Mouse (Mus musculus) left cerebral cortex, postnatal 25 days (tissue): ENCODE results near the gene Hspa4. TPM values are rescaled to one million over a fixed set of nuclear protein-coding genes. Genes with fewer than 3 reads are reported as not detected.
A peak's percentile ranks its signal among the peaks of the same experiment; 100 is the strongest.

Experiments
- DNase-seq, 2 experiments: peaks; one replicate each; pipeline ENCODE4 v3.0.0; 2022; ENCODE audit warnings: low spot score in 2 of 2, mixed read lengths in 1 of 2
- intact Hi-C: fragments of 180-260 bp; cut with DNase I; formaldehyde crosslinking; loops from one replicate; pipeline ENCODE4 v1.15.1; 2025
- total RNA-seq, 2 experiments: library from RNA; stranded (reverse); gene quantifications; 2 replicates each; pipeline ENCODE4 v1.2.3; 2021

The Hspa4 gene
- total RNA-seq, 2 experiments from 2014 or later = 178 to 182 TPM

DNA sequence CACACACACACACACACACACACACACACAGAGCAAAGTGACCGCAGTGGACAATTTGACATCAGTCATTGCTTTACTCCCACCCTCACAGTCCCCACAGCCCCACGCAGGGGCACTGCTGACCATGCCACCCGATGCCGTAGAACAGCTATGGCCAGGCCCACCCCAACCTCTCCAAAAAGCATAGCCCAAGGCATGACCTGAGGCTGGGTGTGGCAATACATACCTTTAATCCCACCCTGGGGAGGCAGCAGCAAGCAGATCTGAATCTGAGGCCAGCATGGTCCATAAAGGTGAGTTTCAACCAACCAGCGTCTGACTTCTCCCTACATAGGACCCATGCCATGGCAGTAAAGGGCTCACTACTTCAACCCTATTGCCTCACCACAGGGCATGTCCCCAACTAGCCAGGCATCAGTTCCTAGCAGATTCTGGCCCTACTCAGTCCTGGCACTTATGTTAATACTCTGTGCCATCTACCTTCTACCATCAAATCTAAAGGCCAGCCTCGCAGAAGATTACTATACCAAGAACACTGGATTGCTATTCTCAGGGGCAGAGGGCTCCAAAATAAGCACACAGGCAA lies 41.1 kb downstream of the Hspa4 start:
- intact Hi-C loops = loop anchor here (10.0 kb wide), 1 partner anchor 734 kb away; no protein-coding TSS in a partner anchor
- no peak for DNase-seq

DNA sequence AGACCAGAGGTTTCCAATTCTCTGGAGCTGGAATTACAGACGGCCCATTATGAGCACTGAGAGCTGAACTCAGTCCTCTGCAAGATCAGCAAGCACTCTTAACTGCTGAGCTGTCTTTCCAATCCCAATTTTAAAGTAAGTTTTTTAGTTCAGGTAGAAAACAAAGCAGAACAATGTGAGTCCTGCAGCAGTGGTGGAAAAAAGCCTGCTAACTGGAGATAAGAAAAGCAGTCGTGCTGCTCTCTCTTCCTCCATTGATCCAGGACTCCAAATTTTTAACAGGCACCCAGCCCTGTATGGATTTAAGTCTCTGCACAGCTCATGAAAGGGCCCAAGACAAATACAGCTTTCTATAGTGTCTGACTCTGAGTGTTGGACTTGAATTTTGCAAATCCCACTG lies 43.3 kb downstream of the Hspa4 start:
- intact Hi-C loops = loop anchor here (10.0 kb wide), 1 partner anchor 732 kb away; no protein-coding TSS in a partner anchor
- no peak for DNase-seq

GRCm38 (mm10) chr11:53254926-53255325 lies 45.3 kb downstream of the Hspa4 start:
- intact Hi-C loops = loop anchor here (1.0 to 10.0 kb wide), 3 partner anchors 490 to 834 kb away; partner anchors contain the start of gene Fstl4
- peak; percentile 86 to 89 for DNase-seq

DNA sequence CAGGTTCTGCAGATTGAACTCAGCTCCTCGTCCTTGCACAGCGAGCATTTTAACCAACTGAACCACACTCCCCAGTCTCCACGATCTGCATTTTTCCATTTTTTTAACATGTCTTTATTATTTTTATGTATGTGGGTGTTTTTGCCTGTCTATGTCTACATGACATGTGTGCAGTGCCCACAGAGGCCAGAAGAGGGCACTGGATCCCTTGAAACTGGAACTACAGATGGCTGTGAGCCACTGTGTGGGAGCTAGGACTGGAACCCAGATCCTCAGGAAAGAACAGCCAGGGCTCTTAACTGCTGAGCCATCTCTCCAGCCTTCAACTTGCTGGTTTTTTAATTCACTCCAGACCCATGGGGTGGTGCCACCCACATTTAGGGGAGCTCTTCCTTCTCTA lies 45.8 kb downstream of the Hspa4 start:
- DNase-seq = no peak
- intact Hi-C loops = loop anchor here (2.0 to 10.0 kb wide), 2 partner anchors 490 to 730 kb away; partner anchors contain the start of gene Fstl4

DNA sequence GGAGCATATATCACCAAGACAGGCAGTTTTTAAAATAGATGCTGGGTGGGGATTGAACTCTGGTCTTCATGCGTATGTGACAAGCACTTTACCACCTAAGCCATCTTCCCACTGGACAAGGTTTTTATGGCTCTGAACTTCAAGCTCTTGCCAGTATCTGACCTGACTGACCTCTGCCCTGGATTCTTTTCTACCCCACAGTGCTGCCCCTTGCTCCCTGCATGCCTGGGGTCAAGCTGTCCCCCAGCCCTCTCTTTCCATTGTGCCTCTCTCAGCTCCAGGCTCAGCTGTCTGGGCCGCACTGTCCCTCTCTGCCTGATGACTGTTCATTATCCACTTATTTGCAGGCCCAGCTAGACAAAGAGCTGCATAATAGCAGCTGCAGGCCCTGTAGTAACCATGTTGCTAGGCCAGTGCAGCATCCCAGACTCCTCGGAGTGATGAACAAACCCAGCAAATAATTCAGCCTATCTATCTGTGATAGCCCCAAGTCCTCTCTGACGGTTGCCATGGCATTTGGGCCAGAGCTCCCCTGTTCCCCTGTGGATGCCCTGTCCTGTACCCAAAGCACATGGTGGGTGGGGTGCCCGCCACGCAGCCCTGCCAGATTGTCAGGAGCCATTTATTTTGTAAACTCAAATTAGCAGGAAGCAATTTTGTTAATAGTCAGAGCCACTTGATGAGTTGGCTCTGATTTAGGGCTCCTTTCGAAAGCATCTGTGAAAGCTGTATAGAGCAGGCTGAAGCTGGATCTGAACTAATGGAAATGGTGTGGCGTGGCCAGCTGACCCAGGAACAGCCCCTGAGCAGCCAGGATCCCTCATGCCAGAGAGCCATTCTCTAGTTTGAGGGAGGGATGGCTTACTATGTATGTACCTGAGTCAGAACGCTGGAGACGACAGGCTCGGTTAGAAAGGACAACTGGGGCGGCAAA lies 47.8 kb downstream of the Hspa4 start:
- intact Hi-C loops = loop anchor here (10.0 kb wide), 1 partner anchor 728 kb away; no protein-coding TSS in a partner anchor

DNA sequence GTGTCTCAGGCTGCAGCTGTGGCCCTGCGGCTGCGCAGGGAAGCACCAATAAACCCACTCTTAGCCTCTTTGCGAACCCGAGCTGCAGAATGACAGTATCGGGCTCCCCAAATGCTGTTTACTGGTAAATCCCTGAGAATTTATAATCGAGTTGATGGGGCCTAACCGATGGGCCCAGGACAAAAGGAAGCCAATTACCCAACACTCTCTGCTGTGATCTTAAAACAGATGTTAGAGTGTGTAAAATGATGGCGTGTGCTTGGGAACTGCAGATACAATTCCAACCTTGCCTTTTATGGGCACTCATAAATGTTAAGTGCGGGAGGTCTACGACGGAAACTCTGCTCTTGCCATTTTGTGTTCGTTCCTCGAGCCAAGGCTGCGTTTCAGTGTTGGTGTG lies 49.5 kb downstream of the Hspa4 start:
- intact Hi-C loops = loop anchor here (10.0 kb wide), 1 partner anchor 726 kb away; no protein-coding TSS in a partner anchor
- no peak for DNase-seq

More for the DNA sequence above, 47.8 kb downstream of the Hspa4 start:
- no peak for DNase-seq

GRCm38 (mm10) chr11:53249686-53250085 lies 50.6 kb downstream of the Hspa4 start:
- intact Hi-C loops = loop anchor here (10.0 kb wide), 1 partner anchor 725 kb away; no protein-coding TSS in a partner anchor

GRCm38 (mm10) chr11:53245561-53245960 lies 54.7 kb downstream of the Hspa4 start:
- DNase-seq = no peak
- intact Hi-C loops = no loop called here

More at GRCm38 (mm10) chr11:53249686-53250085, 50.6 kb downstream of the Hspa4 start:
- DNase-seq = no peak

DNA sequence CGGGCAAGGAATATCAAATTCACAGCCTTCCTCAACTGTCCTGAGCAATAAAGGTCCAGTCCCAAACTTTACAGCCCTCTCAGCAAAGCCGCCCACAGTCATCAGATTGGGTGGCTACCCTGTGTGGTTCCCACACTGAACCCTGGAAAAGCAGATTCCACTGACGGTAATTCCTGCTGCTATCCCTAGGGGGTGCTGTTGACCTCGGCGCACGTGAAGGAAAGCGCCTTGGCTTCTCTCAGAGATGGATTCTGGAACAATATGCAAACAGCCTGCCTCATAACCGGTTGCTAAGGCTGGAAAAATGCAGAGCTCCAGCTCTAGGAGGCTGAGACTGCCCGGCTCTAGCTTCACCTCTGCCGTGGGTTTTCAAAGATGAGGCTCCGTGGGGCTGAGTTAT lies 57.1 kb downstream of the Hspa4 start:
- peak in 1 of 2 experiments; percentile 20 for DNase-seq
- intact Hi-C loops = no loop called here

- intact Hi-C loops = no loop called here
- DNase-seq = no peak
Observed at GRCm38 (mm10) chr11:53233590-53233989, 66.7 kb downstream of the Hspa4 start.

- intact Hi-C loops = no loop called here
- DNase-seq = peak; percentile 30 to 45
Observed at GRCm38 (mm10) chr11:53231836-53232235, 68.4 kb downstream of the Hspa4 start.

GRCm38 (mm10) chr11:53229011-53229410 lies 71.2 kb downstream of the Hspa4 start:
- DNase-seq = peak; percentile 54 to 89
- intact Hi-C loops = no loop called here

GRCm38 (mm10) chr11:53210876-53211275 lies 89.4 kb downstream of the Hspa4 start:
- no peak for DNase-seq
- intact Hi-C loops = no loop called here

Other genes with a start within 250 kb of the Hspa4 start
- gene Zcchc10, start 24.2 kb upstream of the Hspa4 start, total RNA-seq = 10 to 100 TPM; 13.2 to 15.7 TPM
- 100 to 1,000 TPM; 179 to 194 TPM for gene Aff4, start 50.4 kb upstream of the Hspa4 start, total RNA-seq
- not detected for gene Leap2, start 122.7 kb upstream of the Hspa4 start, total RNA-seq
- 100 to 1,000 TPM; 488 to 504 TPM for gene Uqcrq, start 130.4 kb upstream of the Hspa4 start, total RNA-seq
- 1 to 10 TPM in 1 of 2 experiments, under 1 TPM in 1; 0.41 to 1.2 TPM for gene Gdf9, start 130.6 kb upstream of the Hspa4 start, total RNA-seq
- gene Gm10447, start 156.7 kb upstream of the Hspa4 start, total RNA-seq = under 1 TPM; 0.32 to 0.34 TPM
- 1 to 10 TPM; 4.0 to 4.5 TPM for gene Shroom1, start 156.7 kb upstream of the Hspa4 start, total RNA-seq
- not detected for gene Gm9837, start 170.0 kb upstream of the Hspa4 start, total RNA-seq
- 1 to 10 TPM; 3.3 TPM for gene Gm9945, start 179.7 kb upstream of the Hspa4 start, total RNA-seq
- gene Sowaha, start 179.8 kb upstream of the Hspa4 start, total RNA-seq = 10 to 100 TPM; 79.1 to 79.3 TPM
- 100 to 1,000 TPM; 299 to 327 TPM for gene Sept8, start 218.8 kb upstream of the Hspa4 start, total RNA-seq